Mouse (Mus musculus) adrenal gland, postnatal 14 days (tissue): Measurements from ENCODE around the gene Rpgrip1. TPM values are rescaled to one million over a fixed set of nuclear protein-coding genes. Genes with fewer than 3 reads are reported as not detected.

Experiments
- DNase-seq: peaks from one replicate; pipeline ENCODE4 v3.0.0; 2021; ENCODE audit warnings: mixed read lengths
- total RNA-seq: library from RNA; stranded (reverse); gene quantifications from 2 replicates; pipeline ENCODE4 v1.2.3, GENCODE M21; 2021

Gene Rpgrip1
- total RNA-seq, 1 experiment from 2014 or later: 0.44 TPM

- DNase-seq: peak; percentile 70
Observed at GRCm38 (mm10) chr14:52118823-52119608, 8.5 kb downstream of the Rpgrip1 start.

GRCm38 (mm10) chr14:52120169-52120568, 9.7 kb downstream of the Rpgrip1 start:
- no peak for DNase-seq

- DNase-seq: peak; percentile 84
Observed at GRCm38 (mm10) chr14:52123918-52124317, 13.4 kb downstream of the Rpgrip1 start.

- DNase-seq: no peak
Observed at GRCm38 (mm10) chr14:52124636-52125035, 14.1 kb downstream of the Rpgrip1 start.

- DNase-seq: no peak
Observed at GRCm38 (mm10) chr14:52133584-52133983, 23.1 kb downstream of the Rpgrip1 start.

GRCm38 (mm10) chr14:52140577-52141444, 30.3 kb downstream of the Rpgrip1 start:
- no peak for DNase-seq

- DNase-seq: no peak
Observed at GRCm38 (mm10) chr14:52141445-52142127, 31.1 kb downstream of the Rpgrip1 start.

- DNase-seq: no peak
Observed at GRCm38 (mm10) chr14:52144165-52144564, 33.7 kb downstream of the Rpgrip1 start.

- DNase-seq: peak; percentile 27
Observed at GRCm38 (mm10) chr14:52146540-52146939, 36.0 kb downstream of the Rpgrip1 start.

GRCm38 (mm10) chr14:52149888-52150287, 39.4 kb downstream of the Rpgrip1 start:
- no peak for DNase-seq

GRCm38 (mm10) chr14:52152179-52152578, 41.7 kb downstream of the Rpgrip1 start:
- DNase-seq: no peak

- DNase-seq: no peak
Observed at GRCm38 (mm10) chr14:52152613-52153012, 42.1 kb downstream of the Rpgrip1 start.

- no peak for DNase-seq
Observed at GRCm38 (mm10) chr14:52155008-52155407, 44.5 kb downstream of the Rpgrip1 start.

GRCm38 (mm10) chr14:52160911-52161310, 50.4 kb downstream of the Rpgrip1 start:
- peak; percentile 65 for DNase-seq

- no peak for DNase-seq
Observed at GRCm38 (mm10) chr14:52166571-52166970, 56.1 kb downstream of the Rpgrip1 start.

GRCm38 (mm10) chr14:52188788-52189187, 78.3 kb downstream of the Rpgrip1 start:
- DNase-seq: no peak

GRCm38 (mm10) chr14:52189519-52189918, 79.0 kb downstream of the Rpgrip1 start:
- no peak for DNase-seq

- DNase-seq: peak; percentile 68
Observed at GRCm38 (mm10) chr14:52190740-52191359, 80.3 kb downstream of the Rpgrip1 start.

GRCm38 (mm10) chr14:52195691-52196090, 85.2 kb downstream of the Rpgrip1 start:
- DNase-seq: peak; percentile 75

- DNase-seq: no peak
Observed at GRCm38 (mm10) chr14:52196230-52197155, 86.0 kb downstream of the Rpgrip1 start.
